Comparison of ENCODE assay signal across 10 mouse cellular contexts in the genomic region with DNA sequence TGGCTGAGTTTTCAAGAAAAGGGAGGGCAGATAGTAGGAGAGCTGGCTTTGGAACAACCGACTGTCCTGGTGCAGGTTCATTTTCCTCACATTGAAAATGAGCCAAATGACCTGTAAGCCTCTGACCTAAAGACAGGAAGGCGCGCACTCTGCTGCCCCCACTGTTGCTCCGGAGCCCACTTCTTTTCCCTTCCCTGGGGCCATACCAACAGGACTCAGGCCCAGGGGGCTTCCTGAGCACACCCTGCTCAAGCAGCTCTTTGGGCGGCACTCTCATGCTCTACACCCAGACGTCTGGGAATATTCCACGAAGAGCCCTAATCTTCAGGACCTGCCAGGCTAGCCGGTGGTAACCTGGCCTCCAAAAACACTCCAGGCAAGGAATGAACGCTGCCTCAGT. TPM values are rescaled to one million over a fixed set of nuclear protein-coding genes. Genes with fewer than 3 reads are reported as not detected.
A peak's percentile ranks its signal among the peaks of the same experiment; 100 is the strongest.
DNase-seq lines count a peak whose midpoint lies in the region; ATAC-seq and TF ChIP-seq lines count a peak whose summit lies in the region.
"Had no signal": no experiment of that assay in that cellular context is flagged by ENCODE, and none has a peak within 500 bp of the region (broad histone marks: within the 10 kb centered on the region; RNA-seq: fewer than 3 reads in every experiment).

No protein-coding gene starts in this region.

- H3K9ac ChIP-seq in liver, embryonic 11.5 days (ENCODE audit: low read depth, low read length): no peak overlapping the region
- no peak overlapping the region for H3K9ac ChIP-seq in embryonic facial prominence, embryonic 13.5 days

- H3K27ac ChIP-seq in liver, embryonic 11.5 days (ENCODE audit: low read depth, low read length): no peak overlapping the region
- no peak overlapping the region for H3K27ac ChIP-seq in embryonic facial prominence, embryonic 13.5 days
- 0 out of 2 replicates have a peak overlapping the region, but pooled peaks have one; percentile 25 for H3K27ac ChIP-seq in limb, embryonic 10.5 days
- peak overlapping the region; percentile 92 for H3K27ac ChIP-seq in olfactory bulb, adult 2 months (ENCODE audit: insufficient read depth, low read depth, low read length)

- TF ChIP-seq POLR2A in olfactory bulb, adult 2 months (IDR thresholded peaks at IDR 0.05; ENCODE audit: insufficient read depth, low read depth, low read length): no peak

- peak overlapping the region; percentile 65; the same call in 1 of the 2 replicates for H3K4me3 ChIP-seq in liver, embryonic 11.5 days (ENCODE audit: low read depth, low read length)
- H3K4me3 ChIP-seq in embryonic facial prominence, embryonic 13.5 days: peak overlapping the region; percentile 68
- H3K4me3 ChIP-seq in limb, embryonic 10.5 days: peak overlapping the region; percentile 79
- H3K4me3 ChIP-seq in olfactory bulb, adult 2 months (ENCODE audit: insufficient read depth, low read depth, low read length): peak overlapping the region; percentile 71

- no peak for ATAC-seq in liver, embryonic 11.5 days (replicated peaks; ENCODE audit: low FRiP score)
- no peak for ATAC-seq in embryonic facial prominence, embryonic 13.5 days (ENCODE audit: insufficient number of reproducible peaks, insufficient read depth, low FRiP score, low TSS enrichment, low read depth)
- ATAC-seq in inflammation-experienced regulatory T-cells, adult 6 months: no peak

- H3K36me3 ChIP-seq in liver, embryonic 11.5 days (ENCODE audit: control insufficient read depth, insufficient read depth, low read length): no peaks in the 10 kb centered on the region
- H3K36me3 ChIP-seq in embryonic facial prominence, embryonic 13.5 days: no peaks in the 10 kb centered on the region
- no peaks in the 10 kb centered on the region for H3K36me3 ChIP-seq in limb, embryonic 10.5 days

- H3K9me3 ChIP-seq in liver, embryonic 11.5 days (ENCODE audit: control insufficient read depth, low read length): no peaks in the 10 kb centered on the region
- no peaks in the 10 kb centered on the region for H3K9me3 ChIP-seq in embryonic facial prominence, embryonic 13.5 days
- H3K9me3 ChIP-seq in limb, embryonic 10.5 days (replicated peaks): no peaks in the 10 kb centered on the region

- peaks cover 13% of the 10 kb centered on the region for H3K4me1 ChIP-seq in liver, embryonic 11.5 days (replicated peaks; ENCODE audit: control insufficient read depth, insufficient read depth, low read length)
- peaks cover 11% of the 10 kb centered on the region for H3K4me1 ChIP-seq in embryonic facial prominence, embryonic 13.5 days
- peaks cover 30% of the 10 kb centered on the region for H3K4me1 ChIP-seq in limb, embryonic 10.5 days
- peaks cover 55% of the 10 kb centered on the region for H3K4me1 ChIP-seq in olfactory bulb, adult 2 months (ENCODE audit: control insufficient read depth, insufficient read depth, low read length)

- WGBS in liver, embryonic 11.5 days: 11% methylated on average over 9 of the region's 9 CpGs
- WGBS in embryonic facial prominence, embryonic 13.5 days: 8% methylated on average over 9 of the region's 9 CpGs
- WGBS in limb, embryonic 10.5 days: 5% methylated on average over 9 of the region's 9 CpGs
- 22% methylated on average over 9 of the region's 9 CpGs for WGBS in olfactory bulb, adult 2 months

- peaks cover 54% of the 10 kb centered on the region for H3K27me3 ChIP-seq in liver, embryonic 11.5 days (replicated peaks; ENCODE audit: control insufficient read depth, insufficient read depth, low read length)
- peaks cover 64% of the 10 kb centered on the region for H3K27me3 ChIP-seq in embryonic facial prominence, embryonic 13.5 days
- H3K27me3 ChIP-seq in limb, embryonic 10.5 days (ENCODE audit: low read depth, poor library complexity, severe bottlenecking): peaks cover 57% of the 10 kb centered on the region
- H3K27me3 ChIP-seq: Patski had no signal

- H3K4me2 ChIP-seq in liver, embryonic 11.5 days: peak overlapping the region; percentile 96
- peak overlapping the region; percentile 96 for H3K4me2 ChIP-seq in embryonic facial prominence, embryonic 13.5 days

- no peak for TF ChIP-seq CTCF in olfactory bulb, adult 2 months (IDR thresholded peaks at IDR 0.05; ENCODE audit: insufficient read depth, low read depth, low read length)

- no peak for DNase-seq in liver, embryonic 11.5 days (ENCODE audit: low spot score)
- no peak for DNase-seq in liver
- DNase-seq in limb, embryonic 10.5 days (ENCODE audit: low spot score): no peak
- DNase-seq in layer of hippocampus, adult 11-12 months (ENCODE audit: low spot score): no peak
- DNase-seq in adrenal gland, postnatal 25 days: no peak
- DNase-seq: layer of hippocampus, postnatal 36 days had no signal

RNA-seq across cellular contexts. Expression of a gene that starts 0.6 kb away (rescaled TPM):
- polyA plus RNA-seq in liver, embryonic 11.5 days (2014; fragmentation: Nextera tagmentation; extraction: Ambion mirVana): 12.1 and 12.5 TPM in 2 replicates
- 11.3 and 12.4 TPM in 2 replicates for polyA plus RNA-seq in embryonic facial prominence, embryonic 13.5 days (2015; fragmentation: Nextera tagmentation; extraction: Ambion mirVana)
- polyA plus RNA-seq in limb, embryonic 10.5 days (2016; fragmentation: Nextera tagmentation; extraction: Ambion mirVana): 9.2 and 9.9 TPM in 2 replicates
- polyA plus RNA-seq in olfactory bulb, adult 2 months (2012; ENCODE audit: insufficient read depth, insufficient read length, low replicate concordance, missing spikeins): not detected in 2 replicates
- 11.6 and 12.4 TPM in 2 replicates for total RNA-seq in adrenal gland, postnatal 25 days (2021)
- 10 to 100 TPM in 2 of 3 experiments, 1 to 10 TPM in 1; 5.4 to 14.7 (median 10.2) TPM for polyA plus RNA-seq in inflammation-experienced regulatory T-cells, adult 6 months (2017; shearing (Covaris generic))

RNA-seq across cellular contexts. Expression of a gene that starts 2.6 kb away (rescaled TPM):
- polyA plus RNA-seq in liver, embryonic 11.5 days (2014; fragmentation: Nextera tagmentation; extraction: Ambion mirVana): not detected in 2 replicates
- polyA plus RNA-seq in embryonic facial prominence, embryonic 13.5 days (2015; fragmentation: Nextera tagmentation; extraction: Ambion mirVana): not detected in 2 replicates
- not detected in 2 replicates for polyA plus RNA-seq in limb, embryonic 10.5 days (2016; fragmentation: Nextera tagmentation; extraction: Ambion mirVana)
- not detected in 2 replicates for polyA plus RNA-seq in olfactory bulb, adult 2 months (2012; ENCODE audit: insufficient read depth, insufficient read length, low replicate concordance, missing spikeins)
- total RNA-seq in adrenal gland, postnatal 25 days (2021): not detected in 2 replicates
- not detected for polyA plus RNA-seq in inflammation-experienced regulatory T-cells, adult 6 months (2017; shearing (Covaris generic))
- total RNA-seq: layer of hippocampus, postnatal 36 days had no signal
- polyA plus RNA-seq: Patski had no signal

RNA-seq across cellular contexts. Expression of a gene that starts 29.0 kb away (rescaled TPM):
- 52.0 and 52.7 TPM in 2 replicates for polyA plus RNA-seq in liver, embryonic 11.5 days (2014; fragmentation: Nextera tagmentation; extraction: Ambion mirVana)
- 53.2 and 56.6 TPM in 2 replicates for polyA plus RNA-seq in embryonic facial prominence, embryonic 13.5 days (2015; fragmentation: Nextera tagmentation; extraction: Ambion mirVana)
- 58.5 and 59.4 TPM in 2 replicates for polyA plus RNA-seq in limb, embryonic 10.5 days (2016; fragmentation: Nextera tagmentation; extraction: Ambion mirVana)
- 204 and 340 TPM in 2 replicates for polyA plus RNA-seq in olfactory bulb, adult 2 months (2012; ENCODE audit: insufficient read depth, insufficient read length, low replicate concordance, missing spikeins)
- total RNA-seq in adrenal gland, postnatal 25 days (2021): 113 and 119 TPM in 2 replicates
- 10 to 100 TPM; 13.9 to 23.0 (median 16.8) TPM for polyA plus RNA-seq in inflammation-experienced regulatory T-cells, adult 6 months (2017; shearing (Covaris generic))

Comparison
In these comparisons a context has a peak if more than half of its experiments do, and no peak if none do; other contexts are left out.
1. H3K27ac ChIP-seq: peak in limb, embryonic 10.5 days (single experiment) and olfactory bulb, adult 2 months (single experiment); none in liver, embryonic 11.5 days (single experiment) and embryonic facial prominence, embryonic 13.5 days (single experiment).
2. Peak in every context shown above with its lines, with median percentiles within 50 percentile points of each other: H3K4me3 ChIP-seq.